Mouse (Mus musculus): Measurements from ENCODE around the gene Asb16.

The Asb16 gene

GRCm38 (mm10) chr11:102287485-102287884 lies 18.9 kb downstream of the Asb16 start:
- DNase-seq (ENCODE audit: low spot score in 2 of 2) = no peak

- no peak for DNase-seq (ENCODE audit: low spot score in 2 of 2)
Measured at GRCm38 (mm10) chr11:102288027-102288804, 19.7 kb downstream of the Asb16 start.

- no peak for DNase-seq (ENCODE audit: low spot score in 2 of 2)
Measured at GRCm38 (mm10) chr11:102288913-102289312, 20.4 kb downstream of the Asb16 start.

- DNase-seq (ENCODE audit: low spot score in 2 of 2) = no peak
Measured at GRCm38 (mm10) chr11:102289511-102290100, 21.1 kb downstream of the Asb16 start.

GRCm38 (mm10) chr11:102290141-102290540 lies 21.6 kb downstream of the Asb16 start:
- no peak for DNase-seq (ENCODE audit: low spot score in 2 of 2)

GRCm38 (mm10) chr11:102291051-102291535 lies 22.6 kb downstream of the Asb16 start:
- DNase-seq (ENCODE audit: low spot score in 2 of 2) = no peak

- no peak for DNase-seq (ENCODE audit: low spot score in 2 of 2)
Measured at GRCm38 (mm10) chr11:102293971-102294370, 25.4 kb downstream of the Asb16 start.

GRCm38 (mm10) chr11:102294416-102294815 lies 25.9 kb downstream of the Asb16 start:
- DNase-seq (ENCODE audit: low spot score in 2 of 2) = no peak

GRCm38 (mm10) chr11:102294887-102295597 lies 26.5 kb downstream of the Asb16 start:
- DNase-seq (ENCODE audit: low spot score in 2 of 2) = no peak

- peak in 1 of 2 experiments; percentile 56 for DNase-seq (ENCODE audit: low spot score in 2 of 2)
Measured at GRCm38 (mm10) chr11:102295598-102296471, 27.3 kb downstream of the Asb16 start.

GRCm38 (mm10) chr11:102296491-102297472 lies 28.2 kb downstream of the Asb16 start, which contains the start of gene Atxn7l3:
Gene Atxn7l3 (minus strand): TSS chr11:102296631.
- peak; percentile 96 to 98 for DNase-seq (ENCODE audit: low spot score in 2 of 2)

GRCm38 (mm10) chr11:102297577-102298556 lies 29.3 kb downstream of the Asb16 start:
- DNase-seq (ENCODE audit: low spot score in 2 of 2) = no peak

- DNase-seq (ENCODE audit: low spot score in 2 of 2) = no peak
Measured at GRCm38 (mm10) chr11:102299839-102300238, 31.3 kb downstream of the Asb16 start.

GRCm38 (mm10) chr11:102304141-102304540 lies 35.6 kb downstream of the Asb16 start:
- DNase-seq (ENCODE audit: low spot score in 2 of 2) = no peak

GRCm38 (mm10) chr11:102305359-102305758 lies 36.8 kb downstream of the Asb16 start:
- DNase-seq (ENCODE audit: low spot score in 2 of 2) = no peak

GRCm38 (mm10) chr11:102308104-102308503 lies 39.6 kb downstream of the Asb16 start:
- no peak for DNase-seq (ENCODE audit: low spot score in 2 of 2)

GRCm38 (mm10) chr11:102308979-102309378 lies 40.4 kb downstream of the Asb16 start:
- DNase-seq (ENCODE audit: low spot score in 2 of 2) = peak; percentile 95

- no peak for DNase-seq (ENCODE audit: low spot score in 2 of 2)
Measured at GRCm38 (mm10) chr11:102309821-102310617, 41.5 kb downstream of the Asb16 start.
